Mouse (Mus musculus) fat pad, adult 2 months (tissue): Measurements from ENCODE around the gene Tspan15.

Experiments used
- DNase-seq: peaks from one replicate; pipeline ENCODE4 v3.0.0-alpha.2; 2011; ENCODE audit warnings: low read depth, low spot score; ENCODE audit errors: extremely low read depth

The Tspan15 gene

GRCm38 (mm10) chr10:62192701-62193157 lies 38.3 kb downstream of the Tspan15 start:
- no peak for DNase-seq

DNA sequence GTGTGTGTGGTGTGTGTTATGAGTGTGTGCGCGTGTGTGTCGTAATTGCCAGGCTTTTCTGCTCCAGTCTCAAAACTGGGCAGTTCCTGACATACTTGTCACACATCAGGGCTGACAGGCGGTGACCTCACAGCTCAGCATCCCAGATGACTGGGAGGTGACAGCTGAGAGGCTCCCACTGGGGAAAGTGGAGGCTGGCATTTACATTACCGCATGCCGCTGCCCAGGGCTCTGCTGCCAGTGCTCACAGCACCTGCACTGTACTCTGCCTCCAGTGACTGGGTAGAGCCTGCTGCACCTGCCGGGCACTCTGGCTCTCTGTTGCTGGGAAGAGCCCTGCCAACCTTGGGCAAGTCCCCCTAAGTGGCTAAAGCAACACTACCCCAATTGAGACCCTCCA lies 40.2 kb downstream of the Tspan15 start:
- no peak for DNase-seq

DNA sequence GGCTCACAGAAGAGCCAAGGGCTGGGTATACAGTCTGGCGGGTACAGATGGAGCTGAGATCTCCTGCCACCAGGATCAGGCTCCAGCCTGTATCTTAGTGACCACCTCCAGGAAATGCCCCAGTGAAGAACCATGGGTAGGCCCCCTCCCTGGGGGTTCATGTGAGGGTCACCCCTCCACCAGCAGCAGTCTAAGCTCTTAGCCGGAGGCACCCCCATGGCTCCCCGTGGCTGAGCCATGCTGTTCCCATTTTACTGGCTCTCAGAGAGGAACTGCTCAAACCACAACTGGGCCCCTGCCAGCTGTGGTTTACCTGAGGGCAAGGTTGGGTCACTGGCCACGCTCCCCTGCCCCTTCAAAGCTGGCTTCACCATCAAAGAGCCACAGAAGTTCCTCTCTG lies 41.1 kb downstream of the Tspan15 start:
- DNase-seq, result no peak

- no peak for DNase-seq
These were observed 41.7 kb downstream of the Tspan15 start for GRCm38 (mm10) chr10:62189303-62189702.

DNA sequence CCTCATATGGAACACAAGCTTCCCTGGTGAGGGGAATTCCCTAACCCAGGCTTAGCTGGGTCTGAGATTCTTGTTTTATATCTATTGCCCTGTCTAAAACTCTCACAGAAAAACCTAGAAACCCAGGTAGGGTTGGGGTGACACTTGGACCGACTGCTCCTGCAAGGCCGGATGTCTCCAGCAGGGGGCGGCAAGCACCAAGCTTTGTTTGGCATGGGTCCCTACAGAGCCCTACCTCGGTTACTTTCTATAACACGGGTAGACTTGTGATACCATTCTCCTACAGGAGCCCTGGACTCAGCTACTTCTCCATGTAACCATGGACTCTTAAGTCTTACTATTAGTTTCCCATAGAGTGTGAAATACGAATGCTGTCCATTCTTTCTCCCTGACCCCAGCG lies 44.2 kb downstream of the Tspan15 start:
- no peak for DNase-seq

- DNase-seq, result peak; percentile 13
These were observed 48.0 kb downstream of the Tspan15 start for GRCm38 (mm10) chr10:62183053-62183452.

DNA sequence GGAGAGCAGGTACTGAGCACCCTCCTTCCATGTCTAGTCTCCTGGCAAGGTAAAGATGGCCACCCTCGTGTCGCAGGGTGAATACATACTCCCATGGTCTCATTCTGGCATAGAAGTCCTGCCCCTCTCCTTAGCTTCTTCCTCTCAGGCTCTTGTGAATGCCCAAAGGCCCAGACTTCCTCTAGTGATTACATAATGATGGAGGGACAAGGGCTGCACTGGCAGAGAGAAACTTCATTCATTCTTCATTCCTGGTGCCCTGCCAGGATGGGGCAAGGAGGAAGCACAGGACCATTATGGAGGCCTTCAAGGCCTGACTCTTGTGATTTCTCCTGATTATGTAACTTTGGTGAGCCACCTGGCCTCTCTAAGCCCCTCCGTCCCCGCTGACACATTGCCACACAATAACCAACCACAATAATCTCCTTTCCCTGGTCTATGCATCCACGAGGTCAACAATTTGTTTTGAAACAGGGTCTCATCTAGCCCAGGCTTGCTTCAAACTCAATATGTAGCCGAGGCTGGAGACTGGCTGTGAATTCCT lies 48.5 kb downstream of the Tspan15 start:
- DNase-seq, result no peak

- no peak for DNase-seq
These were observed 49.4 kb downstream of the Tspan15 start for GRCm38 (mm10) chr10:62181701-62182100.

- no peak for DNase-seq
These were observed 51.1 kb downstream of the Tspan15 start for GRCm38 (mm10) chr10:62179944-62180343.

GRCm38 (mm10) chr10:62174533-62175313 lies 56.3 kb downstream of the Tspan15 start:
- DNase-seq, result no peak

DNA sequence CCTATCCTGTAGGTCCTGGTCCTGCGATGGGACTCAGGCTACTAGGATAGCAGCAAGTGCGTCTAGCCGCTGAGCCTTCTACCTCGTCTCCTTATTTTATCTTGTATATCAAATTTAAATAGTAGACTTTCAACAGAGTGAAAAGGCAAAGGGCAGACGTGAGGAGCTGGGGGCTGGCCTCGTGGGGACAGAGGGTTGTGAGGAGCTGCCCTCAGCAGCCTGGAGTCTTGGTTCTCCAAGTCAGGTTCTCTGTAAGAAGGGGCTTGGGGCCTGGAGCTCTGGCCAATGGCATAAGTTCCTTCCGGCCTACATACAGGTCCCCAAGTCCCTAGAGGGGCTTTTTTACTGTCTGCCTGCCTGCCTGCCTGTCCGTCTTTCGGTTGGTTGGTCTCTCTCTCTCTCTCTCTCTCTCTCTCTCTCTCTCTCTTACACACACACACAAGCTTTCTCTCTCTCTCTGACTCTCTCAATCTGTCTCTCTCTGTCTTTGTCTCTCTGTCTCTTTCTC lies 57.1 kb downstream of the Tspan15 start:
- no peak for DNase-seq

GRCm38 (mm10) chr10:62172841-62173553 lies 58.1 kb downstream of the Tspan15 start:
- no peak for DNase-seq

DNA sequence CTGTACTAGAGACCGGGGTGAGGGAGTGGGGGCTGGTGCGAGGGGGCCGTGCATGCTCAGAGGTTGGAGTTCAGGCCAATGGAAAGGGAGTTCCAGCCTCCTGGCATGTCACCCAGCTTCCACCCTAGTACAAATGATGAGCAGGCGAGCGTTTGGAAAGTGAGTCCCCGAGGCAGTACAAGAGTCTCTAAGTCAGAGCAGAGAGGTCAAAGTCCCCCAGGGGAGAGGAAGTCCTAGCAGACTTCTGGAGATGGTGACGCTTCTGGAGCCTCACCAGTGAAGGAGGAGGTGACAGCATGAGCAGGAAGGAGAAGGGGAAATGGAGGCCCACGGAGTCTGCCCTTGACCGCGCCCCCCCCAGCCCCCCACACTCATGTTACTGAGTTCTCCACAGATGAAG lies 68.6 kb downstream of the Tspan15 start:
- no peak for DNase-seq

DNA sequence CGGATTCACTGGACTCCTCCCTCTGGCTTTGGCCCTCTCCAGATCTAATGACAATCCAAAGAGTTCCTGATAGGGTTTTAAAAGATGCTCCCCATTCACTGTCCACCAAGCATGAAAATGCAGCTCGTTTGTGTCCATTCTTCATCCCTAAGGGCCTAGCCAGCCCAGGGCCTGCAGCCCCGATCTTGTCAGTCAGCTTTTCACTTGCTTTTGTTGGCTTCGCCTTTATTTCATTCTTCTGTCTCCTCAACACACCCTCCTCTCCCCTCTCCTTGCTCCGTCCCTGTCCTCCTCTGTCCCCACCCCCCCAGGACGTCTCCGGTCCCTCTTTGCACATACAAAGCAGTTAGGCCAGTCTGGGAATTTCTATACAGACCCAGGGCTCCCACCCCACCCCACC lies 81.1 kb downstream of the Tspan15 start:
- no peak for DNase-seq

DNA sequence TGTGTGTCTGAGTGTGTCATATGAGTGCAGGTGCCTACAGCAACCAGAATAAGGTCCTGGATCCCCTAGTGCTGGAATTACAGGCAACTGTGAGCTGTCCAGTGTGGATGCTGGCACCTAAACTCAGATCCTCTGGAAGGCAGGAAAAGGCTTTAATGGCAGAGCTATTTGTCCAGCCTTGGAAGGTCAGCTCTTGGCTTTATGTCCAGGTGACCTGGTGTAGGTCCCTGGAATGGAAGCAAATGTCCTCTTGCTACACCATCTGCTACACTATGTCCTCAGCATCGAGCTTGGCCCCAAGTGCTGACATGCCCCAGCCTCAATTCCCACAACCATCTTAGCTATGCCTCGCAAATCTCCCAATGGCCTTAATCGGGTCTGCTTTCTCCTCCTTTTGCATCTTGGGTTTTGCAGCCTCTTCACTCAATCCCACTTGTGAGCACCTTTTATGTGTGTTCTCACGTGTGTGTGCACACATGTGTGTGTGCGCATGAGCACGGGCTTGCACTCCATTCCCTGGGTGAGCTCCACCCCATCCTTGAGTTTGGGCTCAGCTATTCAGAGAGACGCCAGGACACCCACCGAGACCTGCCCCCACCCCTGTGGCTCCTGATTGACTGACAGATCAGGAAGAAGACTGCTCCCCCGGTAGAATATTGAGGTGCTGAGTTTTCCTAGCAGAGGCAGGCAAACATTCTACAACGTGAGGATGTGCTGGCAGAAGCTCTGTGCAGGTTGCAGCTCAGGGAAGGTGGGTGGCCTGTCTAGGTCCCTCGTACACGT lies 83.4 kb downstream of the Tspan15 start:
- DNase-seq, result no peak

- DNase-seq, result no peak
These were observed 85.1 kb downstream of the Tspan15 start for GRCm38 (mm10) chr10:62145957-62146356.

GRCm38 (mm10) chr10:62143820-62144219 lies 87.2 kb downstream of the Tspan15 start, which contains the start of gene Fam241b:
Gene Fam241b (minus strand): TSS chr10:62143920.
- no peak for DNase-seq

DNA sequence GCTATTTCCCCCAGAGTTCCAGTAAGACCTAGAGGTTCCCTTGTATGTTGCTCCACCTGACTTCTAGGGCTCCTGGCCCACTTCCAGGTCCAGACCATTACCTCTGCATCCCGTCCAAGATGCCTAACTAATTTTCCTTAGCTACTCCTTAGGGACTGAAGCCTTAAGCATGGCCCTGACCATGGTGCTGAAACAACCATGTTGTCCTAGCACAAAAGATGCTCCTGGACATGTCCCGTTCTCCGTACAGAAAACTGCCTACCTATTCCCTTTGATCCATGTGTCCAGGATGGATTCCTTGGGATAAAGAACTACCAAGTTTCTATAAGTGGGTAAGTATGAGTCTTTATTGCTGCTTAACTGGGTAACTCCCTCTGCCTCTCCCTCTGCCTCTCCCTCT lies 93.0 kb downstream of the Tspan15 start:
- no peak for DNase-seq

DNA sequence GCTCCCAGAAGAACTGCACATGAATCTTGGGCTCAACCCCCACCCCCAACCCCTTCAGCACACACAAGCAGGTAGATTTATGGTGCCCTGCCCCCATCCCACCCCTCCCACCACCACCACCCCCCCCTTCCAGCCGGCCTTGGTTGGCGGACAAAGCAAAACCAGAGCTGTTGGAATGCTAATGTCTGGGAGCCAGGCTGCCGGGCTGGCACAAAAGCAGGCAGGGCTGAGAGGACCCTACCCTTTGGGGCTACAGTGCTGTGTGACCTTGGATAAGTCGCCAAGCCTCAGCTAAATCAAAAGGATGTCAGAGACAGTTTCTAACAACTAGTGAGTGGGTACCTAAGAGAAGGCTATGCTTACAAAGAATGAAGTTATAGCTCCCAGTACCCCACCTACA lies 93.9 kb downstream of the Tspan15 start:
- DNase-seq, result no peak

DNA sequence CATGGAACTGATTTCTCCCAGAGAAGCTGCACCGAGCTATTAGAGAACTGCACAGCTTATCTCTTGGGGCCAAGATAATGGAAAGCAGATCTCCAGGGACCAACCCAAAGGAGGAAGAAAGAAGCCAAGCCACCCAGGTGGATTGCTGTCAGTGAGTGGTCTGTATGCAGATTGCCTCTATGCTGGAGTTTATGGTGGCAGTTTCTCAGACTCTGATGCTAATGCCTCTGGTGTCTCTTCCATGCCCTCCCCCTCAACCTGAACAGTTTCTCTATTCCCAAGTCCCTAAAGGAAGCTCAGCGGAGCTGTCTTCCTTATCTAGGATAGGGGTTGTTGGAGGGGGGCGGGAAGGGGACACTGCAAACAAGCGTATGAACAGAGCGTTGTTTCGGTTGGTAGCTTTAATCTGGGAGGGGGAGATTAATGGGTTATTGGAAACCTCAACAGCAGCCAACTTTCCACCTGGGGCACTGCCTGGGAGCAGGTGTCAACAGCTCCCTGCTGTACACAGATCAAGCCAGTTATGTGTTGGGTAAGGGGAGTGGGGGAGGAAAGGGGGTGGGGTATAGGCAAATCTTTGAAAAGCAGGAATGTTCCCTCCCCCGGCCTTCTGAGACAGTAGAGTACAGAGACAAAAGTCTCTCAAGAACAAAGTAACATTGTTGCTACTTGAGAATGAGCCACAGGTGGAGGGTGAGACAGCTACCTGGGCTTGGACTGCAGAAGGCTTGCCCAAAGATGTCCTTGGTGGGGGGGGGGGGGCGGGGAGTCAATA lies 95.2 kb downstream of the Tspan15 start:
- DNase-seq, result no peak
